Mouse (Mus musculus) kidney, embryonic 14.5 days (tissue): ENCODE measurements around the gene Pappa. TPM values are rescaled to one million over a fixed set of nuclear protein-coding genes. Genes with fewer than 3 reads are reported as not detected.

Source experiments
- ATAC-seq: fragments of 200-750 bp; cut with Nextera tagmentation; 2 replicates; pipeline ENCODE4 v1.8.0; 2017; ENCODE audit warnings: moderate number of reproducible peaks, mild to moderate bottlenecking, moderate TSS enrichment, moderate library complexity; ENCODE audit not compliant: low FRiP score, low TSS enrichment
- H3K27ac ChIP-seq: fragments of 300-500 bp; sonication (generic); 2 replicates; pipeline ENCODE4 v1.5.1; 2014; ENCODE audit warnings: low read depth, mild to moderate bottlenecking, low read length, moderate library complexity, mixed read lengths
- H3K27me3 ChIP-seq: fragments of 300-500 bp; sonication (generic); 2 replicates; pipeline ENCODE4 v1.6.1; 2014; ENCODE audit warnings: mild to moderate bottlenecking, low read length; ENCODE audit not compliant: control insufficient read depth, insufficient read depth
- H3K36me3 ChIP-seq: fragments of 300-500 bp; sonication (generic); 2 replicates; pipeline ENCODE4 v1.6.1; 2014; ENCODE audit warnings: low read length, mixed read lengths; ENCODE audit not compliant: control insufficient read depth, insufficient read depth
- H3K4me1 ChIP-seq: fragments of 300-500 bp; sonication (generic); 2 replicates; pipeline ENCODE4 v1.6.1; 2014; ENCODE audit warnings: low read length, mixed read lengths; ENCODE audit not compliant: control insufficient read depth, insufficient read depth
- H3K4me2 ChIP-seq: fragments of 300-500 bp; sonication (generic); replicated peaks from 2 replicates; pipeline ENCODE4 v1.6.1; 2014; ENCODE audit warnings: low read depth, mild to moderate bottlenecking, low read length
- H3K4me3 ChIP-seq: fragments of 300-500 bp; sonication (generic); 2 replicates; pipeline ENCODE4 v1.5.1; 2014; ENCODE audit warnings: mild to moderate bottlenecking, low read length
- H3K9ac ChIP-seq: fragments of 300-500 bp; sonication (generic); 2 replicates; pipeline ENCODE4 v1.6.1; 2014; ENCODE audit warnings: low read depth, mild to moderate bottlenecking, low read length, moderate library complexity
- H3K9me3 ChIP-seq: fragments of 300-500 bp; sonication (generic); 2 replicates; pipeline ENCODE4 v1.6.1; 2016; ENCODE audit warnings: low read length; ENCODE audit not compliant: control insufficient read depth
- WGBS: fragments of 180-500 bp; shearing (Covaris S2); extraction: QIAGEN DNeasy Blood & Tissue Kit; methylation state at CpG from one replicate; pipeline ENCODE4 v1.1.7; 2014; 5-methylcytosine and 5-hydroxymethylcytosine counted together
- polyA plus RNA-seq: library from polyadenylated mRNA; unstranded; fragments of >200 nt; fragmentation: Nextera tagmentation; extraction: Ambion mirVana; gene quantifications from 2 replicates; pipeline ENCODE4 v1.2.1, GENCODE M21; 2014

Pappa gene
- polyA plus RNA-seq, 1 experiment from 2014 or later, result 3.7 TPM

DNA sequence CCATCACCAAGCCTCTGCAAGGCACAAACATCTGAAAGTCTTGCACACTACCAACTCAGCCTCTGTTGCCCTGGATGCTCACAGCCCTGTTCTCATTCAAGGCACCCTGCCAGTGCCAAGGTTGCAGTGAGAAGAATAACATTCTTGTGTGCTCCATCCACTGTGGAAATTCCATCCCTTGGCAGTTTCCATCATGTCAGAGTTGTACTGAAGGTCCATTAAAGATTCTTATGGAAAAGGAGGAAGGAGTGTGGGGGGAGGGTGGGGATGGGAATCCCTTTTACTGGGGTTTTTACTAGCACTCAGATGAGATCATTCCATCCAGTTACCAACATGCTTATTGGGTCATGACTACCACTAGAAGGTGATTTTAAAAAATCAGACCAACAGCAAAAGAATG, 243.2 kb downstream of the Pappa start:
- no peak for ATAC-seq
- Histone ChIP-seq H3K4me3 (no peak overlapping the region), H3K4me1 (0 out of 2 replicates have a peak, but pooled peaks cover 3% of the 10 kb centered on the region), H3K27me3 (no peaks in the 10 kb centered on the region), H3K9ac (no peak overlapping the region), H3K36me3 (no peaks in the 10 kb centered on the region), H3K27ac (no peak overlapping the region), H3K9me3 (peaks cover 4% of the 10 kb centered on the region; the same call in 1 of the 2 replicates), H3K4me2 (no peak overlapping the region)

DNA sequence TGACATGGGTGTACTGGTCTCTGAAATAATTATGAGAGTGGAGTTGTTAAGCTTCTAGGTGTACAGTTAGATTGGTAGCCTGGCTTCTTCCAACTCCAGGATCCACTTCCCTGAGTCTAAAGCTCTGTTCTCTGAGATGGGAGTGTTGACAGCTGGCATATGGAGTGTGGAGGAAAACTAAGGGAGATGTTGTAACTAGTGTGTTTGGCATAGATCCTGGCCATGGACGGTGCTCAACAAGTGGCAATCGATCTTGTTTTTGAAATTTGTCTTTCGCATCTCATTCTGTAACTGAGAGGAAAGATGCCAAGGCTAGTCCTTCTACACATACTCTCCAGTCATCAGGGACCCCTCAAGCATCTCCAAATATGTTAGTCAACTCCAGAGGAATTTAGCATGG, 248.8 kb downstream of the Pappa start:
- no peak for ATAC-seq
- Histone ChIP-seq H3K27ac (no peak overlapping the region), H3K4me3 (no peak overlapping the region), H3K36me3 (no peaks in the 10 kb centered on the region), H3K9ac (no peak overlapping the region), H3K4me2 (no peak overlapping the region), H3K9me3 (peaks cover 4% of the 10 kb centered on the region; the same call in 1 of the 2 replicates), H3K4me1 (no peaks in the 10 kb centered on the region), H3K27me3 (no peaks in the 10 kb centered on the region)
- WGBS, result 89% methylated on average over 3 of the region's 3 CpGs

DNA sequence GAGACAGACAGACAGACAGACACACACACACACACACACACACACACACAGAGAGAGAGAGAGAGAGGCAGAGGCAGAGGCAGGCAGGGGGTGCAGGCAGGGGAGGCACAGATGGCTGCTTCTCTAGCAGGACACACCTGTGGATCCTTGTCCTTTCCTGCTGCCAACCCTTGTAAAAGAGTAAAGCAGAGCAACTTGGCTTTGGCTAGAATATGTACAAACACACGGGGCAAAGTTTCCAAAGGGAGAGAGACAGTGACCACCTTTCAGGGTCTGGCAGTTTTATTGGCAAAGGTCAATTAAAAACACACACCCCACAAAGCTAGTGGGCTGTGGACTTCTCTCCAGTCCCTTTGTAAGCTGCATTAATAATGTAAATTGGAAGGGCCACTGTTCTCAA, 249.9 kb downstream of the Pappa start:
- H3K36me3 ChIP-seq, result no peaks in the 10 kb centered on the region
- no peak overlapping the region for H3K4me2 ChIP-seq
- no peak overlapping the region for H3K9ac ChIP-seq
- 21% methylated on average over 1 of the region's 1 CpGs for WGBS
- H3K4me1 ChIP-seq, result no peaks in the 10 kb centered on the region
- no peak overlapping the region for H3K4me3 ChIP-seq
- H3K9me3 ChIP-seq, result peaks cover 4% of the 10 kb centered on the region; the same call in 1 of the 2 replicates
- no peak; the same call in 1 of the 2 replicates for ATAC-seq
- H3K27me3 ChIP-seq, result no peaks in the 10 kb centered on the region
- H3K27ac ChIP-seq, result no peak overlapping the region

DNA sequence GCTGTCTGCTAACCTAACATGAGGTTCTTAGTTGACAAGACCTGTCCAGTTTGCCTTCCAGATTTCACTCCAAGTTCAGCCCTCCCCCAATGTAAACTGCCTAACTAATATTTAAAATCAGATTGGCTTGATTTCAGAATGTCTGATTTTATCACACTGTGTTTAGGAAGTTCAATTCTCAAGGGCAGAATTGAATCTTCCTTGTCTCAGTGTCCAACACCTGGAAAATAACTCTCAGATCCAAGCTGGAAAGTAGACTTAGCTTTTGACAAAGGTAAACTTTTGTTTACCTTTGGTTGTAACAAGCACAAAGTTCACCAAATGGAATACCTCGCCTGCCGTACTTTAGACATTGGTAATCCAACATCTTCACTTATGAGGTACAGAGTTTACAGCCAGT, 252.6 kb downstream of the Pappa start:
- Histone ChIP-seq H3K4me1 (no peaks in the 10 kb centered on the region), H3K9ac (no peak overlapping the region), H3K36me3 (no peaks in the 10 kb centered on the region), H3K9me3 (no peaks in the 10 kb centered on the region), H3K4me2 (no peak overlapping the region), H3K27me3 (no peaks in the 10 kb centered on the region), H3K4me3 (no peak overlapping the region), H3K27ac (no peak overlapping the region)
- 85% methylated on average over 2 of the region's 2 CpGs for WGBS
- no peak for ATAC-seq

DNA sequence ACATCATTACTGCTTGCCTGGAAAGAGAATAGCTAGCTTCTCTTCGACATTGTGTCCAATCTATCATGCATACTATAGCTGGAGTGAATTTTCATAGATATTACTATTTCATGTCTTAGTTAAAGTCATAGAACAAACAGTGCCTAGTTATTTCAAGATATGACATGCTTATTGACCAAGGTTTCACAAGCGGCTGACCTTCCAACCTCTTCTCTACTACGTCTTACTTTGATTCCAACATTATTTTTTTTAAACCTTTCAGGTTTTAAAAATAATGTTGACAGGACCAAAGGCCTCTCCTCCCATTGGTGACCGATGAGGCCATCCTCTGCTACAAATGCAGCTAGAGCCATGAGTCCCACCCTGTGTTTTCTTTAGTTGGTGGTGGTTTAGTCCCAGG, 255.5 kb downstream of the Pappa start:
- no peaks in the 10 kb centered on the region for H3K27me3 ChIP-seq
- ATAC-seq, result no peak
- H3K9me3 ChIP-seq, result no peaks in the 10 kb centered on the region
- H3K4me3 ChIP-seq, result no peak overlapping the region
- H3K36me3 ChIP-seq, result no peaks in the 10 kb centered on the region
- no peak overlapping the region for H3K27ac ChIP-seq
- H3K4me2 ChIP-seq, result no peak overlapping the region
- WGBS, result 80% methylated on average over 4 of the region's 4 CpGs
- H3K9ac ChIP-seq, result no peak overlapping the region
- no peaks in the 10 kb centered on the region for H3K4me1 ChIP-seq

DNA sequence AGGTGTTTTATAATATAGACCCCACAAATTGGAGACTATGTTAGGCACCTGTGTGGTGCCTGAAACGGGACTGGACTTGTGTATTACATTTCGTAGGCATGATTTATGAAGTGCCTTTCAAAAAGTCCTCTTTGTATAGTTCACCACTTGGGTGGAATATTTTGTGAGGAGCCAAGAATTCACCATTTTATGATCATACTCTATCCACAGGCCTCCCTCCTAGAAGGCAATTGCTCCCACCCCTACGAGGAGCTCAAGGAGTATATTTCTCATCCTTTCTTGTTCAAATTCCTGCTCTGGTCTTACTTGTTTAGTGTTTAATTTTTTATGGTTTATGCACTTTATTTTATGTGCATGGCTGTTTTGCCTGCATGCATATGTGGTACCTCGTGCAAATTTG, 259.1 kb downstream of the Pappa start:
- ATAC-seq, result no peak
- WGBS, result 84% methylated on average over 4 of the region's 4 CpGs

DNA sequence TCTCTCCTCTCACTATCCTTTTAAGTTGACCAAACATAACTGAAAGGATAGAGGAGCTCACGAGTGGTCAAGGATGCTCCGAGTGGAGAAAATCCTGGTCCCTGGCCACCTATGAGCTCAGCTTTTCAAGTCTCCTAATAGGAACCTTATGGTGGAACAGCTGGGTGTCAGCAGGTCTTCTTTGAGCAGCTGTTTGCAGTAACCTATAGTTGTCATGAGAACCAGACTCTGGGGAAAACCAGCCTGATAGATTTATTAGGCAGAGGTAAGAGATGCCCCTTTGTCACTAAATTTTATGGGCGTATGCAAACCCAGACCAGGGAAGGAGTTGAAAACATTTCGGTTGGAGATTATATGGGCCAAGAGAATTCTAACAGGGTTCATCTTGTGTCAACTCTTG, 267.0 kb downstream of the Pappa start:
- Histone ChIP-seq H3K9me3 (no peaks in the 10 kb centered on the region), H3K4me2 (no peak overlapping the region), H3K36me3 (no peaks in the 10 kb centered on the region), H3K4me1 (0 out of 2 replicates have a peak, but pooled peaks cover 6% of the 10 kb centered on the region), H3K4me3 (no peak overlapping the region), H3K27ac (no peak overlapping the region), H3K27me3 (no peaks in the 10 kb centered on the region), H3K9ac (no peak overlapping the region)
- ATAC-seq, result peak; percentile 95
- WGBS, result 21% methylated on average over 4 of the region's 4 CpGs

More for the DNA sequence above, 259.1 kb downstream of the Pappa start:
- H3K4me3 ChIP-seq, result no peak overlapping the region
- H3K9me3 ChIP-seq, result no peaks in the 10 kb centered on the region
- no peak overlapping the region for H3K4me2 ChIP-seq
- H3K27me3 ChIP-seq, result no peaks in the 10 kb centered on the region
- H3K36me3 ChIP-seq, result no peaks in the 10 kb centered on the region
- H3K4me1 ChIP-seq, result no peaks in the 10 kb centered on the region
- no peak overlapping the region for H3K27ac ChIP-seq
- H3K9ac ChIP-seq, result no peak overlapping the region

DNA sequence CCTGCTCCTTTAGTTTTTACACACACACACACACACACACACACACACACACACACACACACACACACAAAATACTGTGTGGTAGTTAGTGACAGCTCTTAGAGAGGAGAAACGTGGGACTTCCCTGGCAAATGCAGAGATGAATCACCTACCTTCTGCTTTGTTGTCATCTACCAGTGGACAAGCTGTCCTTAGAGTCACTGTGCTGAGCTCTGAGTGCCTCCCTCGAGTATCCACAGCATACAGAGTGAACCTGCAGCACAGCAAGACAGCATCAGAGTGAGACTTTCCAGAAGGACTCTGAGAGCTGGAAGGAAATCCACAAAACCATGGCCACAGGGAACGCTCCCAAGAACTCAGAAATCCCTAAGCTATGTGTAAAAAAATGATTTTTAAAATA, 272.8 kb downstream of the Pappa start:
- no peaks in the 10 kb centered on the region for H3K9me3 ChIP-seq
- ATAC-seq, result no peak
- no peaks in the 10 kb centered on the region for H3K27me3 ChIP-seq
- H3K4me1 ChIP-seq, result no peaks in the 10 kb centered on the region
- H3K4me2 ChIP-seq, result no peak overlapping the region
- H3K36me3 ChIP-seq, result no peaks in the 10 kb centered on the region
- H3K9ac ChIP-seq, result no peak overlapping the region
- 74% methylated on average over 3 of the region's 3 CpGs for WGBS
- H3K4me3 ChIP-seq, result no peak overlapping the region
- H3K27ac ChIP-seq, result no peak overlapping the region

DNA sequence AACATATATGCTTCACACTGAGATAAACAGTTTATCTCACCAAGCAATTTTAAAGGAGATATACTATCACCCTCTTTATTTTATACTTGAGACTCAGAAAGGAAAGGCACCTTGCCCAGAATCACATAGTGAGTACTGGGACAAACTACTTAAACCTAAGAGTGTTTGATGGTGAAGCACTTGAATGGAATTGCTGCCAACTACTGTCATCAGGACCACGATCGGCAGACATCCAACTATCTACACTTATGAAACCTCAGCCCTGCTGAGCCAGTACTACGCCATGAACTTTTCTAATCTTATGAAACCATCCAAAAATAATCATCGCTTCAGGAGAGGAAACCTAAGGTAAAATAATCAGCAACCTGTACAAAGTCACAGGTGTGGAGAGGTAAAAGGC, 275.5 kb downstream of the Pappa start:
- Histone ChIP-seq H3K9ac (no peak overlapping the region), H3K4me1 (no peaks in the 10 kb centered on the region), H3K27me3 (no peaks in the 10 kb centered on the region), H3K9me3 (no peaks in the 10 kb centered on the region), H3K36me3 (no peaks in the 10 kb centered on the region), H3K4me2 (no peak overlapping the region), H3K27ac (no peak overlapping the region), H3K4me3 (no peak overlapping the region)
- ATAC-seq, result no peak
- WGBS, result 96% methylated on average over 4 of the region's 4 CpGs

DNA sequence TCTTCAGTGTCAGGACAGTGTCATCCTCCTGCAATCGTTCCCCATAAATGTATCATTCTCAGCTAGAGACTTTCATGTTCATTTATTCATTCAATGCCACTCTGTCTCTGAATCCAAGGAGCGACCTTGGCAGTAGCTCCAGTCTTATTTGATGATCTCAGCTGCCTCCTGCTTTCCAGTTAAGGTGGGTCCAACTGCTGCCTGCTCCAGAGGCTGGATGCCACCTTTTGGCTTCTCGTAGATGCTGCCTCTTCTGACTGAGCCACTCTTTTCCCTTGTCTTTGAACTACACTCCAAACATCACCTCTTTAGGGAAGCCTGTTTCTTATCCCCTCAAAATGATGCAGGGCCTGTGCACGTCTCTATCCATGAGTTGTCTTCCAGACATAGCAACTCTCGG, 278.3 kb downstream of the Pappa start:
- H3K27me3 ChIP-seq, result no peaks in the 10 kb centered on the region
- H3K4me1 ChIP-seq, result no peaks in the 10 kb centered on the region
- 74% methylated on average over 5 of the region's 5 CpGs for WGBS
- H3K9me3 ChIP-seq, result no peaks in the 10 kb centered on the region
- H3K9ac ChIP-seq, result no peak overlapping the region
- ATAC-seq, result no peak
- H3K4me2 ChIP-seq, result no peak overlapping the region
- H3K27ac ChIP-seq, result no peak overlapping the region
- H3K4me3 ChIP-seq, result no peak overlapping the region
- no peaks in the 10 kb centered on the region for H3K36me3 ChIP-seq
